Mouse (Mus musculus) megakaryocyte, embryonic 14.5 days (primary cell): ENCODE measurements around the gene Baz1a.

ENCODE experiments used
- FLI1 ChIP-seq: IDR thresholded peaks from 2 replicates; pipeline ENCODE4 v1.6.1; 2012; ENCODE audit warnings: low read length, inconsistent platforms, mixed read lengths
- GATA1 ChIP-seq: IDR thresholded peaks from 3 replicates; pipeline ENCODE4 v1.6.1; 2012; ENCODE audit warnings: mixed read lengths, low read length, inconsistent platforms, borderline replicate concordance

GRCm38 (mm10) chr12:54981962-54982361, 32.2 kb downstream of the Baz1a start:
- TF ChIP-seq FLI1 (no peak), GATA1 (no peak)
